Mouse (Mus musculus) lung, postnatal 25 days (tissue): ENCODE measurements around the gene Gm21958.

Source experiments
- DNase-seq: peaks from one replicate; pipeline ENCODE4 v3.0.0; 2022; ENCODE audit warnings: low spot score

Gm21958 gene

GRCm38 (mm10) chr3:54714253-54714652, at the start of gene Gm21958:
Gm21958 (minus strand) TSS chr3:54714353.
- DNase-seq = no peak

GRCm38 (mm10) chr3:54761258-54761657, 47.1 kb upstream of the Gm21958 start:
- no peak for DNase-seq

- no peak for DNase-seq
These were observed 46.4 kb upstream of the Gm21958 start for GRCm38 (mm10) chr3:54760321-54761115.

GRCm38 (mm10) chr3:54759211-54759610, 45.1 kb upstream of the Gm21958 start:
- no peak for DNase-seq

- DNase-seq = no peak
These were observed 43.3 kb upstream of the Gm21958 start for GRCm38 (mm10) chr3:54757446-54757845.

- no peak for DNase-seq
These were observed 41.9 kb upstream of the Gm21958 start for GRCm38 (mm10) chr3:54756058-54756457.

GRCm38 (mm10) chr3:54755145-54756041, 41.2 kb upstream of the Gm21958 start, which contains the start of gene Smad9:
Smad9 (plus strand) TSS chr3:54755582.
- peak; percentile 42 for DNase-seq

GRCm38 (mm10) chr3:54753411-54753810, 39.3 kb upstream of the Gm21958 start:
- DNase-seq = no peak

GRCm38 (mm10) chr3:54745799-54746198, 31.6 kb upstream of the Gm21958 start:
- DNase-seq = no peak

- no peak for DNase-seq
These were observed 27.8 kb upstream of the Gm21958 start for GRCm38 (mm10) chr3:54741965-54742364.

- no peak for DNase-seq
These were observed 23.2 kb upstream of the Gm21958 start for GRCm38 (mm10) chr3:54737317-54737716.

GRCm38 (mm10) chr3:54736101-54736927, 22.2 kb upstream of the Gm21958 start:
- DNase-seq = no peak

GRCm38 (mm10) chr3:54735247-54736046, 21.3 kb upstream of the Gm21958 start, which contains the start of the genes Exosc8 and Alg5:
Exosc8 (minus strand) TSS chr3:54735393.
Alg5 (plus strand) TSS chr3:54735539.
- DNase-seq = peak; percentile 82

- DNase-seq = peak; percentile 90
These were observed 20.5 kb upstream of the Gm21958 start for GRCm38 (mm10) chr3:54734411-54735246.

GRCm38 (mm10) chr3:54732371-54732770, 18.2 kb upstream of the Gm21958 start:
- DNase-seq = no peak

- DNase-seq = no peak
These were observed 17.5 kb upstream of the Gm21958 start for GRCm38 (mm10) chr3:54731626-54732150.

GRCm38 (mm10) chr3:54728100-54728499, 13.9 kb upstream of the Gm21958 start:
- DNase-seq = no peak

GRCm38 (mm10) chr3:54727588-54727987, 13.4 kb upstream of the Gm21958 start:
- DNase-seq = no peak

GRCm38 (mm10) chr3:54725344-54725743, 11.2 kb upstream of the Gm21958 start:
- DNase-seq = no peak
